Mouse (Mus musculus): ENCODE measurements at regions not wholly inside any gene's neighbourhood (a gene's known extent, or its start where the extent isn't known, plus 50 kb on each side); places are given as distances from the start of the nearest gene placed in this dataset.

DNA sequence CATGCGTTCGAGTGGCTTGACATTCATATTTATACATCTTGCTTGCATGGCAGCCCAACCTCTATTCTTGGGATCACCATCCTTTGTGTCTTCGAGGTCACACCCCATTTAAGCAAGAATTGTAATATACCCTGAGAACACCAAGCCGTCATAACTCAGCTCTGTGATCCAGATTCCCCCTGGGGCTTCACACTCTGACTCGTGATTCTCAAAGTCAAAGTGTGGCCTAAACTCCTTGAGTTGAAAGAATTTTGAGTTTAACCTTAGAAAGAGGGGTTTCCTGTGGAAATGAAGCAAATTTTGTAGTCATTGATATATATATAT, 120.4 kb downstream of the Zbtb18 start:
- no peaks in the 10 kb centered on the region for H3K27me3 ChIP-seq (ENCODE audit: control insufficient read depth, insufficient read depth, low read length)
- no peaks in the 10 kb centered on the region for H3K4me1 ChIP-seq (replicated peaks; ENCODE audit: control insufficient read depth, insufficient read depth, low read length)
- no peak for DNase-seq
- H3K27ac ChIP-seq (ENCODE audit: control insufficient read depth, insufficient read depth, low read length): no peak overlapping the region
- H3K4me3 ChIP-seq (ENCODE audit: control insufficient read depth, insufficient read depth, low read length): no peak overlapping the region
- H3K36me3 ChIP-seq (ENCODE audit: control insufficient read depth, insufficient read depth, low read length): no peaks in the 10 kb centered on the region
- TF ChIP-seq POLR2A (IDR thresholded peaks at IDR 0.05; ENCODE audit: control insufficient read depth, extremely low read depth, insufficient read depth, low read length, poor library complexity): no peak
- TF ChIP-seq CTCF (IDR thresholded peaks at IDR 0.05; ENCODE audit: borderline replicate concordance, control insufficient read depth, extremely low read depth, insufficient read depth, low read length, poor library complexity): no peak
- 94% methylated on average over 5 of the region's 5 CpGs for WGBS

DNA sequence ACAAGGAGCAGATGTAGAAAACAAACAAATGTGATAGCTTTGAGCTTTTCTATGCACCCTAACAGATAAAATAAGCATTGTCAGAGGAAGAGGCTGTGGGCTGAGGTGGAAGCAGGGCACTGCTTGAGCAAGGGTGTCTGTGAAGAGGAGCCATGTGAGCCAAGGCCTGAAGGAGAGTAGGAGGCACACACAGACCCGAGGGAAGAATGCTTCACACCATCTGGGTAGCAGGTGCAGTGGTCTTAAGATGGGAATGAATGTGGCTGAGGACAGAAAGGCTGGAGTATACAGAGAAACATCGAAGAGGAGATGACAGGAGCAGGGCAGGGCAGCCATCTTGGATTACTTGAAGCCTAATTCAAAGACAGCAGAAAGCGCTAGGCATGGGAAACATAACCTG, 123.5 kb downstream of the Zbtb18 start:
- Histone ChIP-seq H3K27me3 (ENCODE audit: control insufficient read depth, insufficient read depth, low read length) (no peaks in the 10 kb centered on the region), H3K4me3 (ENCODE audit: control insufficient read depth, insufficient read depth, low read length) (no peak overlapping the region), H3K4me1 (replicated peaks; ENCODE audit: control insufficient read depth, insufficient read depth, low read length) (no peaks in the 10 kb centered on the region), H3K27ac (ENCODE audit: control insufficient read depth, insufficient read depth, low read length) (no peak overlapping the region), H3K36me3 (ENCODE audit: control insufficient read depth, insufficient read depth, low read length) (no peaks in the 10 kb centered on the region)
- DNase-seq: no peak
- WGBS: 87% methylated on average over 3 of the region's 3 CpGs
- no peak for TF ChIP-seq POLR2A (IDR thresholded peaks at IDR 0.05; ENCODE audit: control insufficient read depth, extremely low read depth, insufficient read depth, low read length, poor library complexity)
- TF ChIP-seq CTCF (IDR thresholded peaks at IDR 0.05; ENCODE audit: borderline replicate concordance, control insufficient read depth, extremely low read depth, insufficient read depth, low read length, poor library complexity): no peak

DNA sequence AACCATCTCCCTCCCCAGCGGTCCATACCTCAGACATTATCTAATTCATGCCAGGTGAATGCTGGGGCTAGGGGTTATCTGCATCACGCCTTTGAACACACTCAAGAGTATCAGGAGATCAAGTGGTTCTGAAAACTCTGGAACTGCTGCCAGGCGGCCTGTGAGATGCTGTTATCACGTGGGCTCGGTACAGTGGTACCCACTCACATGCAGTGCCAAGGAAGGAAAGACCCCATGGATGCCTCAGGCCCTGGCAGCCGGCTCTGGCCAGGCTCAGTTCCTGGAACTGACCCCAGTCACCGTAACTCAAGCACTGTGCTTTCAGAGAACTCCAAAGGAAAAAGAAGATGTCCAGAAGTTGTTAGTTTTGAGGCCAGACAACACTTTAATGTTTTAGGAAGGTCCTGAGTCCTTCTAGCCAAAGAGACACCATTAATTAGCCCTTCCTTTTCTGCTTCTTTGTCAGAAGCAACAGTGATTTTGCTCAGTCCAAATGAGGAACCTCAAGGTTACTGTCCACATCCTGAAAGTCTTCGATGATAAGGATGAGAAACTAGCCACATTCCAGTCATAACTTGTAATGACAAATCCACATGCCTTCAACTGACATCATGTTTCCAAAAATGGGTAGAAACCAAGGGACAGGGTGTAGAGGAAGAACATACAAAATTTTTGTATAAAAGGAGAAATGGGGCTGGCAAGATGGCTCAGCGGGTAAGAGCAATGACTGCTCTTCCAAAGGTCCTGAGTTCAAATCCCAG, 126.1 kb downstream of the Zbtb18 start:
- WGBS: 85% methylated on average over 9 of the region's 9 CpGs
- H3K4me1 ChIP-seq (replicated peaks; ENCODE audit: control insufficient read depth, insufficient read depth, low read length): no peaks in the 10 kb centered on the region
- no peak for TF ChIP-seq POLR2A (IDR thresholded peaks at IDR 0.05; ENCODE audit: control insufficient read depth, extremely low read depth, insufficient read depth, low read length, poor library complexity)
- TF ChIP-seq CTCF (IDR thresholded peaks at IDR 0.05; ENCODE audit: borderline replicate concordance, control insufficient read depth, extremely low read depth, insufficient read depth, low read length, poor library complexity): no peak
- H3K4me3 ChIP-seq (ENCODE audit: control insufficient read depth, insufficient read depth, low read length): no peak overlapping the region
- no peaks in the 10 kb centered on the region for H3K36me3 ChIP-seq (ENCODE audit: control insufficient read depth, insufficient read depth, low read length)
- H3K27ac ChIP-seq (ENCODE audit: control insufficient read depth, insufficient read depth, low read length): no peak overlapping the region
- H3K27me3 ChIP-seq (ENCODE audit: control insufficient read depth, insufficient read depth, low read length): no peaks in the 10 kb centered on the region
- DNase-seq: no peak

GRCm38 (mm10) chr1:177569572-177569971, 127.4 kb downstream of the Zbtb18 start:
- DNase-seq: no peak
- Histone ChIP-seq H3K4me1 (replicated peaks; ENCODE audit: control insufficient read depth, insufficient read depth, low read length) (no peaks in the 10 kb centered on the region), H3K27ac (ENCODE audit: control insufficient read depth, insufficient read depth, low read length) (no peak overlapping the region), H3K4me3 (ENCODE audit: control insufficient read depth, insufficient read depth, low read length) (no peak overlapping the region), H3K27me3 (ENCODE audit: control insufficient read depth, insufficient read depth, low read length) (no peaks in the 10 kb centered on the region), H3K36me3 (ENCODE audit: control insufficient read depth, insufficient read depth, low read length) (no peaks in the 10 kb centered on the region)
- TF ChIP-seq CTCF (IDR thresholded peaks at IDR 0.05; ENCODE audit: borderline replicate concordance, control insufficient read depth, extremely low read depth, insufficient read depth, low read length, poor library complexity): no peak
- no peak for TF ChIP-seq POLR2A (IDR thresholded peaks at IDR 0.05; ENCODE audit: control insufficient read depth, extremely low read depth, insufficient read depth, low read length, poor library complexity)
- WGBS: 85% methylated on average over 6 of the region's 6 CpGs

GRCm38 (mm10) chr1:177573017-177573725, 131.0 kb downstream of the Zbtb18 start:
- Histone ChIP-seq H3K4me3 (ENCODE audit: control insufficient read depth, insufficient read depth, low read length) (no peak overlapping the region), H3K36me3 (ENCODE audit: control insufficient read depth, insufficient read depth, low read length) (no peaks in the 10 kb centered on the region), H3K27me3 (ENCODE audit: control insufficient read depth, insufficient read depth, low read length) (no peaks in the 10 kb centered on the region), H3K27ac (ENCODE audit: control insufficient read depth, insufficient read depth, low read length) (no peak overlapping the region), H3K4me1 (replicated peaks; ENCODE audit: control insufficient read depth, insufficient read depth, low read length) (no peaks in the 10 kb centered on the region)
- WGBS: 92% methylated on average over 17 of the region's 17 CpGs
- no peak for DNase-seq
- no peak for TF ChIP-seq CTCF (IDR thresholded peaks at IDR 0.05; ENCODE audit: borderline replicate concordance, control insufficient read depth, extremely low read depth, insufficient read depth, low read length, poor library complexity)
- TF ChIP-seq POLR2A (IDR thresholded peaks at IDR 0.05; ENCODE audit: control insufficient read depth, extremely low read depth, insufficient read depth, low read length, poor library complexity): no peak

GRCm38 (mm10) chr1:177573781-177574180, 131.6 kb downstream of the Zbtb18 start:
- TF ChIP-seq POLR2A (IDR thresholded peaks at IDR 0.05; ENCODE audit: control insufficient read depth, extremely low read depth, insufficient read depth, low read length, poor library complexity) (no peak), CTCF (IDR thresholded peaks at IDR 0.05; ENCODE audit: borderline replicate concordance, control insufficient read depth, extremely low read depth, insufficient read depth, low read length, poor library complexity) (no peak)
- H3K4me1 ChIP-seq (replicated peaks; ENCODE audit: control insufficient read depth, insufficient read depth, low read length): no peaks in the 10 kb centered on the region
- H3K4me3 ChIP-seq (ENCODE audit: control insufficient read depth, insufficient read depth, low read length): no peak overlapping the region
- no peaks in the 10 kb centered on the region for H3K27me3 ChIP-seq (ENCODE audit: control insufficient read depth, insufficient read depth, low read length)
- DNase-seq: no peak
- H3K36me3 ChIP-seq (ENCODE audit: control insufficient read depth, insufficient read depth, low read length): no peaks in the 10 kb centered on the region
- H3K27ac ChIP-seq (ENCODE audit: control insufficient read depth, insufficient read depth, low read length): no peak overlapping the region
- WGBS: 97% methylated on average over 4 of the region's 4 CpGs
